Mouse (Mus musculus) cerebellum, adult 8-10 months (tissue): ENCODE data around the gene Cyp27a1.

ENCODE experiments used
- DNase-seq: peaks from one replicate; pipeline ENCODE4 v3.0.0; 2022

The Cyp27a1 gene

GRCm38 (mm10) chr1:74774062-74774461 lies 60.7 kb downstream of the Cyp27a1 start:
- DNase-seq, result no peak

- no peak for DNase-seq
Measured at GRCm38 (mm10) chr1:74775816-74776215, 62.4 kb downstream of the Cyp27a1 start.

GRCm38 (mm10) chr1:74778934-74779486 lies 65.6 kb downstream of the Cyp27a1 start:
- no peak for DNase-seq

GRCm38 (mm10) chr1:74782045-74782444 lies 68.7 kb downstream of the Cyp27a1 start:
- DNase-seq, result no peak

GRCm38 (mm10) chr1:74783554-74783953 lies 70.2 kb downstream of the Cyp27a1 start:
- DNase-seq, result no peak

- no peak for DNase-seq
Measured at GRCm38 (mm10) chr1:74784041-74784759, 70.8 kb downstream of the Cyp27a1 start.
